Mouse (Mus musculus): ENCODE results near the gene Nbea. TPM values are rescaled to one million over a fixed set of nuclear protein-coding genes. Genes with fewer than 3 reads are reported as not detected.

Gene Nbea
- total RNA-seq (2012; rRNA removed) (0.27 and 0.33 TPM in 2 replicates), polyA plus RNA-seq (2012; ENCODE audit: insufficient read depth in 1 of 2, insufficient read length in 2 of 2, low read depth in 1 of 2, low replicate concordance in 2 of 2, missing spikeins in 1 of 2) (under 1 TPM in 1 of 2 experiments, not detected in 1; 0.04 TPM)

GRCm38 (mm10) chr3:56183159-56184133 is at the start of gene Nbea:
Gene Nbea (minus strand): TSS chr3:56183701.
- Histone ChIP-seq H3K4me3 (ENCODE audit: control insufficient read depth in 1 of 2, insufficient read depth in 1 of 2, low read depth in 2 of 2, low read length in 2 of 2) (no peak within 1 kb of the TSS), H3K27ac (ENCODE audit: control insufficient read depth, low read depth, low read length) (no peak within 1 kb of the TSS), H3K27me3 (ENCODE audit: control insufficient read depth in 1 of 2, insufficient read depth in 2 of 2, low read length in 2 of 2) (no peaks in the 10 kb centered on the region; a peak in 1 of 4 replicates), H3K9me3 (replicated peaks; ENCODE audit: insufficient read depth, low read length) (no peaks in the 10 kb centered on the region), H3K36me3 (ENCODE audit: control insufficient read depth in 1 of 2, insufficient read depth in 2 of 2, low read length in 2 of 2) (peaks cover 0 to 12% of the 10 kb centered on the region in 2 experiments; a peak in 2 of 4 replicates), H3K79me2 (ENCODE audit: control insufficient read depth, insufficient read depth, low read length, poor library complexity) (no peaks in the 10 kb centered on the region), H3K9ac (ENCODE audit: control insufficient read depth, low read depth, low read length, poor library complexity, severe bottlenecking) (no peak within 1 kb of the TSS), H3K4me1 (ENCODE audit: control insufficient read depth in 1 of 2, insufficient read depth in 2 of 2, low read length in 2 of 2) (peaks cover 0 to 3% of the 10 kb centered on the region in 2 experiments; a peak in 2 of 4 replicates)
- no peak for TF ChIP-seq MAX (IDR thresholded peaks at IDR 0.05; ENCODE audit: low read length)
- no peak for TF ChIP-seq TBP (IDR thresholded peaks at IDR 0.05; ENCODE audit: low read depth, low read length)
- no peak for TF ChIP-seq SMC3 (IDR thresholded peaks at IDR 0.05; ENCODE audit: low read depth, low read length)
- TF ChIP-seq HCFC1 (IDR thresholded peaks at IDR 0.05; ENCODE audit: low read depth, low read length), result no peak
- no peak for TF ChIP-seq MEF2A (IDR thresholded peaks at IDR 0.05; ENCODE audit: extremely low read depth, insufficient replicate concordance, low read depth, low read length, poor library complexity, severe bottlenecking)
- no peak for TF ChIP-seq MXI1 (IDR thresholded peaks at IDR 0.05; ENCODE audit: low read depth, low read length)
- TF ChIP-seq CHD1 (IDR thresholded peaks at IDR 0.05; ENCODE audit: low read depth, low read length), result no peak
- no peak for TF ChIP-seq GATA1 (IDR thresholded peaks at IDR 0.05; ENCODE audit: low read depth, low read length)
- TF ChIP-seq RCOR1 (IDR thresholded peaks at IDR 0.05; ENCODE audit: low read depth, low read length), result no peak
- no peak for TF ChIP-seq MYB (IDR thresholded peaks at IDR 0.05; ENCODE audit: low read depth, low read length)
- no peak for TF ChIP-seq NELFE (IDR thresholded peaks at IDR 0.05; ENCODE audit: low read depth, low read length)
- TF ChIP-seq SIN3A (IDR thresholded peaks at IDR 0.05; ENCODE audit: low read length), result no peak
- DNase-seq (ENCODE audit: low read depth, low spot score), result no peak

- Histone ChIP-seq H3K36me3 (ENCODE audit: control insufficient read depth in 1 of 2, insufficient read depth in 2 of 2, low read length in 2 of 2) (no peaks in the 10 kb centered on the region), H3K4me1 (ENCODE audit: control insufficient read depth in 1 of 2, insufficient read depth in 2 of 2, low read length in 2 of 2) (no peaks in the 10 kb centered on the region), H3K9me3 (replicated peaks; ENCODE audit: insufficient read depth, low read length) (no peaks in the 10 kb centered on the region), H3K9ac (ENCODE audit: control insufficient read depth, low read depth, low read length, poor library complexity, severe bottlenecking) (no peak overlapping the region), H3K79me2 (ENCODE audit: control insufficient read depth, insufficient read depth, low read length, poor library complexity) (no peaks in the 10 kb centered on the region), H3K27ac (ENCODE audit: control insufficient read depth, low read depth, low read length) (no peak overlapping the region), H3K4me3 (ENCODE audit: control insufficient read depth in 1 of 2, insufficient read depth in 1 of 2, low read depth in 2 of 2, low read length in 2 of 2) (0 out of 4 replicates have a peak overlapping the region, but pooled peaks of 1 of the 2 experiments have one; percentile 7), H3K27me3 (ENCODE audit: control insufficient read depth in 1 of 2, insufficient read depth in 2 of 2, low read length in 2 of 2) (peaks cover 0 to 1% of the 10 kb centered on the region in 2 experiments; a peak in 1 of 4 replicates)
- no peak for TF ChIP-seq JUND (IDR thresholded peaks at IDR 0.05; ENCODE audit: low read depth, low read length)
- TF ChIP-seq POLR2A (IDR thresholded peaks at IDR 0.05; ENCODE audit: control insufficient read depth in 1 of 2, insufficient read depth in 1 of 2, low read depth in 1 of 2, low read length in 2 of 2, poor library complexity in 1 of 2), result no peak
- peak; percentile 80 for TF ChIP-seq USF1 (IDR thresholded peaks at IDR 0.05; ENCODE audit: low read depth, low read length)
- DNase-seq (ENCODE audit: low read depth, low spot score), result peak; percentile 9
These were observed 45.8 kb upstream of the Nbea start for GRCm38 (mm10) chr3:56229283-56229682.
